Mouse (Mus musculus) midbrain, embryonic 15.5 days (tissue): Measurements from ENCODE around the gene Tecpr2. TPM values are rescaled to one million over a fixed set of nuclear protein-coding genes. Genes with fewer than 3 reads are reported as not detected.

Experiments used
- ATAC-seq: fragments of 200-750 bp; cut with Nextera tagmentation; replicated peaks from 2 replicates; pipeline ENCODE4 v1.8.0; 2017; ENCODE audit warnings: moderate TSS enrichment
- H3K27ac ChIP-seq: fragments of 300-500 bp; sonication (generic); 2 replicates; pipeline ENCODE4 v1.5.1; 2015; ENCODE audit warnings: mild to moderate bottlenecking, inconsistent platforms
- H3K27me3 ChIP-seq: fragments of 300-500 bp; sonication (generic); replicated peaks from 2 replicates; pipeline ENCODE4 v1.6.1; 2015; ENCODE audit warnings: inconsistent platforms
- H3K36me3 ChIP-seq: fragments of 300-500 bp; sonication (generic); replicated peaks from 2 replicates; pipeline ENCODE4 v1.6.1; 2015; ENCODE audit warnings: inconsistent platforms
- H3K4me1 ChIP-seq: fragments of 300-500 bp; sonication (generic); 2 replicates; pipeline ENCODE4 v1.6.1; 2015; ENCODE audit warnings: inconsistent platforms
- H3K4me2 ChIP-seq: fragments of 300-500 bp; sonication (generic); 2 replicates; pipeline ENCODE4 v1.6.1; 2015; ENCODE audit warnings: inconsistent platforms, mild to moderate bottlenecking, moderate library complexity
- H3K4me3 ChIP-seq: fragments of 300-500 bp; sonication (generic); 2 replicates; pipeline ENCODE4 v1.5.1; 2015; ENCODE audit warnings: mild to moderate bottlenecking, inconsistent platforms
- H3K9ac ChIP-seq: fragments of 300-500 bp; sonication (generic); 2 replicates; pipeline ENCODE4 v1.6.1; 2015; ENCODE audit warnings: mild to moderate bottlenecking, inconsistent platforms
- H3K9me3 ChIP-seq: fragments of 300-500 bp; sonication (generic); 2 replicates; pipeline ENCODE4 v1.6.1; 2016; ENCODE audit warnings: inconsistent platforms
- WGBS: fragments of 180-500 bp; shearing (Covaris S2); methylation state at CpG from one replicate; pipeline ENCODE4 v1.1.7; 2015; ENCODE audit warnings: mixed read lengths; 5-methylcytosine and 5-hydroxymethylcytosine counted together
- polyA plus RNA-seq: library from polyadenylated mRNA; unstranded; fragments of >200 nt; fragmentation: Nextera tagmentation; extraction: Ambion mirVana; gene quantifications from 2 replicates; pipeline ENCODE4 v1.2.1, GENCODE M21; 2015

The Tecpr2 gene
- polyA plus RNA-seq, 1 experiment from 2014 or later: 9.4 TPM

DNA sequence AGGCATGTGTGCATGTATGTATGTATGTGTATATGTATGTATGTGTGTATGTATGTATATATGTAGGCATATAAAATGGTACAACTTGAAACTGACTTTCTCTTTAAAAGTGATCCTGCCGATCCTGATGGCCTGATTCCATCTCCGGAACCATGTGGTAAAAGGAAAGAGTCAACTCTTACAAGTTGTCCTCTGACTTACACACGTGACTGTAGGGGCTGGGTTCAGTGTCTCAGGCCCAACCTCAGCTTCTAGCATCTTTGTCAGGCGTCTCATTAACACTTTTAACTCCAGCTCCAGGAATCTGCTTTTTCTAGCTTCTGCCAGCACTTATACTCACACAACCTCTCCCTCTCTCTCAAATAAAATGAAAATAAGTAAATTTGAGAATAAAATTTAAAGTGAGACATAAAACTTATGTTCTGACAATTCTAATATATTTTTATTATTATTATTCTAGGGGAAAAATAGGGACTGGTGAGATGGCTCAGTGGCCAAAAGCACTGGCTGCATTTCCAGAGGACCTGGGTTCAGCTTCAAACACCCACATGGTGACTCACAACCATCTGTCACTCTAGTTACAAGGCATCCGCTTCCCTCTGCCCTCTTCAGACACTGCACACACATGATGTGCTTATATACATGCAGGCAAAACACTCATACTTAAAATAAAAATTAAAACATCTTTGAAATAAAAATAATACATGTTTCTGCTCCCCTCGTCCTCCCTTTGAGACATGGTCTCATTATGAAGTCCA lies 63.7 kb downstream of the Tecpr2 start:
- H3K36me3 ChIP-seq: peaks cover 22% of the 10 kb centered on the region; the same call in 1 of the 2 replicates
- H3K4me1 ChIP-seq: no peaks in the 10 kb centered on the region
- no peak for ATAC-seq
- WGBS: 85% methylated on average over 6 of the region's 6 CpGs
- H3K27ac ChIP-seq: no peak overlapping the region
- H3K9ac ChIP-seq: no peak overlapping the region
- no peak overlapping the region for H3K4me2 ChIP-seq
- H3K9me3 ChIP-seq: no peaks in the 10 kb centered on the region
- H3K27me3 ChIP-seq: no peaks in the 10 kb centered on the region
- H3K4me3 ChIP-seq: no peak overlapping the region

DNA sequence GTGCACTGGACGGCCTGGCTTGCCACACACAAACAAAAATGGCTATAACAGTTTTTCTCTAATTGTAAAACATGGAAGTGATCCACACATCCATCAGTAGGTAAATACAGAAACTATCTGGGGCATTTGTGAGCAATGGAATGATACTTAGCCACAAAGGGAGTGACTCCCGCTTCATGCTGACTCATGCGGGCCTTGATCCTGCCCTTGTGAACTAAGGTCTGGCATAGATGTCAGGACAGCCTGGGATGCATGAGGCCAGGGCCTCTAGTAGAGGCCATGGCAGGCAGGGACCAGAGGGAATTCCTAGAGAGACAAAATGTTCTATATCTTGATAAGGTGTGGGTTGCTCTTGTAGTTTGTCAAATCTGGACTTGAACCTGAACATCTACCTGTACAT lies 64.4 kb downstream of the Tecpr2 start:
- H3K4me2 ChIP-seq: no peak overlapping the region
- H3K9me3 ChIP-seq: no peaks in the 10 kb centered on the region
- no peak overlapping the region for H3K9ac ChIP-seq
- no peak overlapping the region for H3K4me3 ChIP-seq
- ATAC-seq: no peak
- H3K36me3 ChIP-seq: peaks cover 17% of the 10 kb centered on the region; the same call in 1 of the 2 replicates
- no peaks in the 10 kb centered on the region for H3K4me1 ChIP-seq
- no peak overlapping the region for H3K27ac ChIP-seq
- 92% methylated on average over 3 of the region's 3 CpGs for WGBS
- H3K27me3 ChIP-seq: no peaks in the 10 kb centered on the region

- Histone ChIP-seq H3K4me3 (no peak overlapping the region), H3K36me3 (peaks cover 14% of the 10 kb centered on the region; the same call in 1 of the 2 replicates), H3K27ac (no peak overlapping the region), H3K27me3 (no peaks in the 10 kb centered on the region), H3K4me2 (no peak overlapping the region), H3K9ac (no peak overlapping the region), H3K4me1 (no peaks in the 10 kb centered on the region), H3K9me3 (no peaks in the 10 kb centered on the region)
- WGBS: 97% methylated on average over 2 of the region's 2 CpGs
- no peak for ATAC-seq
These were observed 64.8 kb downstream of the Tecpr2 start for GRCm38 (mm10) chr12:110953900-110954299.

DNA sequence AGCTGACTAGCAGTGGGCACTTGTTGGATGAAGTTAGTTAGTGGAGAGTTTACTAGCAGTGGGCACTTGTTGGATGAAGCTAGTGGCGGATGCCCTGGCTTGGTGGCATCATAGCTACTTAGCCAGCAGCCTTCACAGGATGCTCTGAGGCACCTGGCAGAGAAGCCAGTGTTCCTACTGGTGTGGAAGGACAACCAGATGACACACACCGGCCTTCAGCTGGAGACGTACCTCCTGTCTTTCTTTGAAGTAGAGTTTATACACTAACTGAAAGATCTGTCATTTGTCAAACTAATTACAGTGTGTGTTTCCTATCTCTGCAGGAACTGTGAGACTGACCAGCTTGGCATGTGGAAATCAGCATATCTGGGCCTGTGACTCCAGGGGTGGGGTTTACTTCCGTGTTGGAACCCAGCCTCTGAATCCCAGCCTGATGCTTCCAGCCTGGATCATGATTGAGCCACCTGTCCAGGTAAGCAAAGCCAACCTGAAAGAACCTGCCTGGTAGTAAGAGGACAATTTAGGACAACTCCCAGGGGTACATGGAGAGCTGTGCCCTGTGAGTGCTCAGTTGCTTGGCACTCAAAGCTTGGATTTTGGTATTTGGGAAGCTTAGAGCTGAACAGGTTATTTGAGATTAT lies 65.4 kb downstream of the Tecpr2 start:
- Histone ChIP-seq H3K4me1 (no peaks in the 10 kb centered on the region), H3K27me3 (no peaks in the 10 kb centered on the region)
- 90% methylated on average over 4 of the region's 4 CpGs for WGBS

DNA sequence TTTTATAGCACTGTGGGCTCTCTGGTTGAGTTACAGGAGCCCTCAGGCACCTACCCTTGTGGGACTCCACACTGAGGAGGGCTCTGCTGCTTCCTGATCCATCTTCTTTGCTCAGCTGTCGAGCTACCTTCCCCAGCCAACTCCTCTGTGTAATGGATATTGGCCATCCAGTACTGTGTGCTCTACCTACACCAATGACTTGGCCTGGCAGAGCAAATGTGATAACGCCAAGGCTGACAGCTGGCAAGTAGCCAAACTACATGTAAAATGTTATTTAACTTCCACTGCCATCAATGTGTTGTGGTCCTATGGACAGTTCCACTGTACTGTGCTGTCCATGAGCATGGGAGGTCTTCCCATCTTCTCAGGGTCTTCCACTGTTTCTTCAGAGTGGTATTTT lies 72.9 kb downstream of the Tecpr2 start:
- no peak for ATAC-seq
- Histone ChIP-seq H3K9me3 (no peaks in the 10 kb centered on the region), H3K27ac (no peak overlapping the region), H3K27me3 (no peaks in the 10 kb centered on the region), H3K4me2 (no peak overlapping the region), H3K4me1 (no peaks in the 10 kb centered on the region), H3K4me3 (no peak overlapping the region), H3K9ac (no peak overlapping the region), H3K36me3 (no peaks in the 10 kb centered on the region)
- WGBS: 83% methylated on average over 2 of the region's 2 CpGs

More for the DNA sequence above, 65.4 kb downstream of the Tecpr2 start:
- Histone ChIP-seq H3K4me2 (no peak overlapping the region), H3K9ac (no peak overlapping the region), H3K9me3 (no peaks in the 10 kb centered on the region), H3K27ac (no peak overlapping the region), H3K36me3 (peaks cover 10% of the 10 kb centered on the region; the same call in 1 of the 2 replicates), H3K4me3 (no peak overlapping the region)
- ATAC-seq: no peak

- ATAC-seq: no peak
- no peaks in the 10 kb centered on the region for H3K9me3 ChIP-seq
- H3K4me1 ChIP-seq: no peaks in the 10 kb centered on the region
- no peak overlapping the region for H3K4me2 ChIP-seq
- H3K27me3 ChIP-seq: no peaks in the 10 kb centered on the region
- WGBS: 92% methylated on average over 3 of the region's 3 CpGs
- no peak overlapping the region for H3K4me3 ChIP-seq
- no peak overlapping the region for H3K9ac ChIP-seq
- H3K27ac ChIP-seq: no peak overlapping the region
- peaks cover 21% of the 10 kb centered on the region; the same call in 1 of the 2 replicates for H3K36me3 ChIP-seq
These were observed 76.4 kb downstream of the Tecpr2 start for GRCm38 (mm10) chr12:110965500-110965899.

DNA sequence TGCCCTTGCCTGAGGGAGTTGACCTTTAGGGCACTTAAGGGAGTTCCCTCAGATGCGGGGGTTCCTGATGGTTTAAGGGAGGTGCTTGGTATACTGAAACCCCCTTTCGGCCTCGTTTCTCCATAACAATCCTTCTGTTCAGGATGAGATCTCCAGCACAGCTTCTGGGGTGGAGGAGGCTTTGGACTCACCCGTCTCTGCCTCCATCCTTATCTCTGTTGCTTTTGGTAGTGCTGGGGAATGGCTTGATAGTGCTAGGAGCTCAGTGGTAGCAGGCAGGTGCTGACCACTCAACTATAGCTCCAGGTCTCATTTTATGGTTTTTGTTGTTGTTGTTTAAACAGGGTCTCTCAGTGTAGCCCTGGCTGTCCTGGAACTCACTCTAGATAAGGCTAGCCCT lies 77.0 kb downstream of the Tecpr2 start:
- WGBS: 86% methylated on average over 4 of the region's 4 CpGs
- no peak overlapping the region for H3K9ac ChIP-seq
- H3K4me2 ChIP-seq: no peak overlapping the region
- H3K4me3 ChIP-seq: no peak overlapping the region
- no peaks in the 10 kb centered on the region for H3K9me3 ChIP-seq
- no peaks in the 10 kb centered on the region for H3K4me1 ChIP-seq
- no peaks in the 10 kb centered on the region for H3K27me3 ChIP-seq
- ATAC-seq: no peak
- H3K36me3 ChIP-seq: peaks cover 27% of the 10 kb centered on the region; the same call in 1 of the 2 replicates
- H3K27ac ChIP-seq: no peak overlapping the region

DNA sequence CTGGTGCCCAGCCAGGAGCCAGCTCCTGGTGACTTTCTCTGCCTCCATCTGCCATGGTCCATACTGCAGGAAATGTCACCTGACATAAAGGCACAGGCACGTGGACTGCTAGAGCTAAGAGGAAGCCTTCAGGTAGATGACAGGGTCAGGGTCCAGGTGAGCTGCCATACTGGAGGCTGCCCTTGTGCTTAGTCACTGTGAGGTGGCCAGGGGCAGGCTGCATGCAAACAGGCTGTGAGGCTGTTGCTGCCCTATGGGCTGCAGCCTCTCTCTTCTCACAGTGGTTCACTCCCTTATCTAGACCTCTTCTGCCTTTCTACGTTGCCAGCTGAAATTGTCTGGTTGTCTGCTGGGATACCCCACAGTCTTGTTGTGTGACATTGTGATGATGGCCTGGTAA lies 78.1 kb downstream of the Tecpr2 start:
- Histone ChIP-seq H3K27me3 (no peaks in the 10 kb centered on the region), H3K4me1 (no peaks in the 10 kb centered on the region), H3K9ac (no peak overlapping the region), H3K36me3 (peaks cover 29% of the 10 kb centered on the region; the same call in 1 of the 2 replicates), H3K27ac (no peak overlapping the region), H3K9me3 (no peaks in the 10 kb centered on the region), H3K4me2 (no peak overlapping the region), H3K4me3 (no peak overlapping the region)
- 94% methylated on average over 2 of the region's 2 CpGs for WGBS
- ATAC-seq: no peak

DNA sequence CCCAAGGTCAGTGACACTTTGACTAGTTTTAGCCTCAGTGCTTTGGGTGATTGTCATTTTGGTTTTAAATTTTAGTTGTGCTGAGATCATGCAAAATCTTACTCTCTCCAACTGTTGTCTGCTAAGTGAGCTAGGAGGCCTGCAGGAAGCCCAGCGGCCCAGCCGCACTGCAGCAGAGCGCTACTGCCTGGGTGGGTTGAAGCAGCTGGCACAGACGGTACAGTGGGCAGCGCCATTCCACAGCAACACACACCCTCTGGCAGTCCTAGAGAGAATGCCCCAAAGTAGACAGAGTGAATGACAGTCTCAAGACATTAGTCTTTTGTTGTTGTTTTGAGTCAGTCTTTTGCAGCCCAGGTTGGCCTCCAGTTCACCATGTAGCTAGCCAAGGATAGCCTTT lies 81.3 kb downstream of the Tecpr2 start:
- Histone ChIP-seq H3K4me1 (no peaks in the 10 kb centered on the region), H3K27me3 (no peaks in the 10 kb centered on the region), H3K4me2 (no peak overlapping the region), H3K4me3 (no peak overlapping the region), H3K9ac (no peak overlapping the region), H3K9me3 (no peaks in the 10 kb centered on the region), H3K27ac (no peak overlapping the region), H3K36me3 (peaks cover 29% of the 10 kb centered on the region; the same call in 1 of the 2 replicates)
- ATAC-seq: no peak
- 96% methylated on average over 5 of the region's 5 CpGs for WGBS

GRCm38 (mm10) chr12:110971972-110972371 lies 82.9 kb downstream of the Tecpr2 start:
- WGBS: 92% methylated on average over 5 of the region's 5 CpGs
- ATAC-seq: no peak
- Histone ChIP-seq H3K9ac (no peak overlapping the region), H3K4me2 (no peak overlapping the region), H3K9me3 (no peaks in the 10 kb centered on the region), H3K27me3 (no peaks in the 10 kb centered on the region), H3K4me1 (no peaks in the 10 kb centered on the region), H3K27ac (no peak overlapping the region), H3K4me3 (no peak overlapping the region), H3K36me3 (peaks cover 29% of the 10 kb centered on the region; the same call in 1 of the 2 replicates)

DNA sequence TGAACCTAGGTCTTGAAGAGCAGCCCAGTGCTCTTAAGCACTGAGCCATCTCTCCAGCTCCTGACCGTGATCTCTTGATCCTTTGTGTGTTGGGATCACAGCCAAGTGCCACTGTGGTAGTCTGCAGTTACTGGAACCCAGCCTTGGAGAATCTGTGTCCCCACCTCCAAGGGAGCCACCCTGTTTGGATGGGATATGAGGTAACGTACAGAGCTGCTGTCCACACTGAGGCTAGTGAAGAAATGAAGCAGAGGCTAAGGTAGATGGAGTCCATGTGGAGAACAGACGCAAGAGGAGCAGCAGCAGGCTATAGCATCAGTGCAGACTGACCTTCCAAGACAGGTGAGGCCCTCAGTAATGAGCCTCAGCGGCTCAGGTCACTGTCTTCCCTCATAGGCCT lies 84.8 kb downstream of the Tecpr2 start:
- H3K9ac ChIP-seq: no peak overlapping the region
- no peak overlapping the region for H3K4me2 ChIP-seq
- H3K36me3 ChIP-seq: peaks cover 20% of the 10 kb centered on the region; the same call in 1 of the 2 replicates
- H3K4me1 ChIP-seq: peaks cover 8% of the 10 kb centered on the region
- no peaks in the 10 kb centered on the region for H3K9me3 ChIP-seq
- no peak overlapping the region for H3K4me3 ChIP-seq
- 94% methylated on average over 4 of the region's 4 CpGs for WGBS
- ATAC-seq: no peak
- H3K27ac ChIP-seq: no peak overlapping the region
- H3K27me3 ChIP-seq: no peaks in the 10 kb centered on the region

GRCm38 (mm10) chr12:110974295-110974694 lies 85.2 kb downstream of the Tecpr2 start:
- Histone ChIP-seq H3K36me3 (peaks cover 15% of the 10 kb centered on the region; the same call in 1 of the 2 replicates), H3K4me3 (no peak overlapping the region), H3K9me3 (no peaks in the 10 kb centered on the region), H3K9ac (no peak overlapping the region), H3K4me1 (peaks cover 11% of the 10 kb centered on the region), H3K27me3 (no peaks in the 10 kb centered on the region), H3K4me2 (no peak overlapping the region), H3K27ac (no peak overlapping the region)
- 93% methylated on average over 7 of the region's 7 CpGs for WGBS
- no peak for ATAC-seq
